Mouse (Mus musculus) adrenal gland, postnatal 25 days (tissue): Measurements from ENCODE around the gene Saysd1. TPM values are rescaled to one million over a fixed set of nuclear protein-coding genes. Genes with fewer than 3 reads are reported as not detected.

Experiments
- DNase-seq: peaks from one replicate; pipeline ENCODE4 v3.0.0; 2021; ENCODE audit warnings: mixed read lengths
- long read RNA-seq: library from polyadenylated mRNA; stranded (forward); transcript quantifications from one replicate; pipeline ENCODE4 v2.0.0, GENCODE M21; 2021
- total RNA-seq: library from RNA; stranded (reverse); gene quantifications from 2 replicates; pipeline ENCODE4 v1.2.3, GENCODE M21; 2021

Gene Saysd1
- total RNA-seq, result 8.2 and 9.0 TPM in 2 replicates
- long read RNA-seq, transcript Saysd1-201 (2 exons, 2,315 nt), result major isoform, 23 of 29 reads
- long read RNA-seq, partial matches to known transcripts, result 0 of 29 reads
- long read RNA-seq, other reads (novel, unspliced or antisense), result 6 of 29 reads

DNA sequence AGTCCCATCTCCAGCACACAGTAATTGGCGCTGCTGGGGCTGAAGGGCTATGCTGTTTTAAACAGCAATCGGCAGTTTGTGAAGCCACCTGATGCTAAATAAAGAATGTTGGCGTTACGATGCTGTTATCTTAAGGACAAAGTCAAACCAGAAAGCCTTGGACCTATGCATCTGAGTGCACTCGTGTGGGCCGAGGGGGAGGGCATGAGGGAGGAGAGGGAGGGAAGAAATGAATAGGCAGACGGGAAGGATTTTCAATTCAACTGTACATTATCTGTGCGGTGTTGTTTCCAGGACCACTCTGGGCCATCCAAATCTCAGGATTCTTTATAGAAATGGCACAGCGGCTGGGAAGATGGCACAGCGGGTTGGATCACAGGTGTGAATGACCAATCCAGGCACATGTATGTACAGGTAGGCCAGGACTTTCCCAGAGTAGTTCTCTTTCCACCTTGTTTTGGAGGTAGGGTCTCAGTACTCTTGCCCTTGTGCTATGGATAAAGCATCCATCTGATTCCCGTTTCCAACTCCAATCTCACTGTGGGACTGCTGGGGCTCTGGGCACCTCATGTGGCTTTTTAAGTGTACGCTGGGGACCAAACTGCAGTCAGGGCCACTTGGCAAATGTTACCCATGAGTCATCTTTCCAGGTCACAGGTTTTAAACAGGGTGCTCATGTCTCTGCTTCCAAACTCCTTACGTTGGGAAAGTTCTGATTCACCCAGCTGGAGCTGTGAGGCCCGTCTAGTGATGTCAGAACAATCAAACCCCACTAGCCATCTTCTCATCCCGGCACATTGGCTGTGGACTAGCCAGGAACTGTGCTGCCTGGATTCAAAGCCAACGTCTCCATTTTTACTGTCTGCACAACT, at the start of gene Saysd1:
Gene Saysd1 (minus strand): TSS at position 51 of the 872 bp plus-strand sequence.
- DNase-seq, result no peak

DNA sequence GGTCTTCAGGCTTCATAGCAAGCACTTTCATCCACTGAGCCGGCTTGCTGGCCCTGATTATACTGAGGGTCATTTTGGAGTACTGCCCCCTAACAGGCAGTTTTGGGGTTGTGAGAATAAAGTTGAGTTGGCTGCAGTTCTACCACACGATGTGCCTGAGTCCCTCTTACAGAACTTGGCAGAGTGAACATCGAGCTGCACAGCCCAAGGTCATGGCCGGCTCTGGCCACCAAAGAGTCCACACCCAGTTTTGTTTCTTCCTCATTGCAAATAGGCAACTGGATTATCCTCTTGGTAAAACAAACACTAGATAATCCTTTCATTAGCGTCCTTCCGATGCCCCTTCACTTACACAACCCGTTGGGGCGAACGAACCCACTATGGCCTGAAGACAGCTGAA, 47.1 kb upstream of the Saysd1 start:
- peak; percentile 38 for DNase-seq

DNA sequence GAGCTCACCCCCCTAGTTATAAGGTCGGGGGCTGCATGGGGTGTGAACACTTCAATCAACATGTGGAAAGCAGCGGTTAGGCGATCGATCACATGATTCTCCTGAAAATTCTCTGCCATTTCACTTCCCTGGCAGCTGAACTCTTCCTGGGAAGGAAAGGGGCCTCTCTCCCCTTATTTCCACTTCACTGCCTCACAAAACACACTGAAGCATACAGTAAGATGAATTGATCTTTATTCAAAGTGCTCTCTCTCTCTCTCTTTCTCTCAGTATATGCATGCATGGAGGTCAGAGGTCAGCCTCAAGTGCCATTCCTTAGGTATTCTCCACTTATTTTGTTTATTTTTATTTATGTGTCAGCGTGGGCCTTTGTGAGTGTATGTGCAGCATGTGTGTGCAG, 45.4 kb upstream of the Saysd1 start:
- no peak for DNase-seq

DNA sequence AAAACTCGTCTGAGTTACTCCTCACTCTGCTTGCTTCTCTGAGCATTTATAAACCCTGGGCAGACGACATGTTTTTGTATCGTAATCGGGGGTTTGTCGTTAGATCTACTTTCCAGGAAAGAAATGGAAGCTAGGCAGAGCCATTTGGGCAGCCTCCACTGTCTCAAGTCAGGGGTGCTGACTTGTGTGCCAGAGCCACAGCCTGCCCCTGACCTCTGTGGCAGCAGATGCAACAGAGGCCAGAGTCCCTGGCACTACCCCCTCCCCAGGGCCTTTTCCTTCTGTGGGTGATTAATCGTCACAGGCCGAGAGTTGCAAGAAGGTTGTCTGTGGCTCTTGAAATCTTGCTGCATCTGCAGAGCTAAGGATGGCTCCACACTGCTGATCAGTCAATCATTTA, 44.3 kb upstream of the Saysd1 start:
- no peak for DNase-seq

DNA sequence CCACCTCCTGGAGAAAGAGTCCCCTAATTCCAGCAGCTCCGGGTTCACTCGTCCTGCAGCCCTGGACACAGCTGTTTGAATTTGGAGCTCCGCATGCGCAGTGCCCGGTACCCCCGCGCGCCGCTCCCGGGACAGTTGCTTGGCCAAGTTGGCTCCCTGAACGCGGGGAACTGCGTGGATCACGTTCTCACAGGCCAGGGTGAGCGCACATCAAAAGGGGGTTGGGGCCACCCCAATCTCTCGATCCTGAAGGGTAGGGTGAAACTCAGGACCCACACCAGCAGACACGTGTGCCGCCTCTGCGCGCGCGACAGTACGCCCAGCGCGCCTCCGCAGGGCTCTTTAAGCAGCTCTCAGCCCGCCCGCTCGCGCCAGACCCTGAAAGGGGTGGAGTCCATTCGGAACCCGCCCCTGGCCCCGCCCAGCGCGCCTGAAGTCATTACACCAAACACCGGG, 43.2 kb upstream of the Saysd1 start, which contains the start of gene Kcnk5:
Gene Kcnk5 (minus strand): TSS at position 344 of the 456 bp plus-strand sequence.
- DNase-seq, result peak; percentile 93

DNA sequence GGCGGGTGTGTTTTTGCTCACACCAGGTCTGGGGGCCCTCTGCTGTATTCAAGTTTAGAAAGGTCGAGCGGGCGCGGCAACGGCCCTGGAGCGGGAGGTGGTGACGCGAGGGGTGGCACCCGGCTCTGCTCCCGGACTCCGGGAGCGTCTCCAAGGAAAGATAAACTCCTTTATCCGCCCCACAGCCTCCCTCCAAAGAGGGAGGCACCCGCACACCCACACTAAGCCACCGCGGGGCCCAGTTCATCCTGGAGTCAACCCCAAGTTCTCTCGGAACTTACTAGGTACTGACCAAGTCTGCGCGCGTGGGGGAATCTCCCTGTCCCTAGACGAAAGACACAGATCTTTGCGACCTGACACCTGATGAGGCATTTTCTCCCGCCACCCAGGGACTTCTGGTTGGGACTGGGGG, 42.4 kb upstream of the Saysd1 start:
- peak; percentile 56 for DNase-seq

DNA sequence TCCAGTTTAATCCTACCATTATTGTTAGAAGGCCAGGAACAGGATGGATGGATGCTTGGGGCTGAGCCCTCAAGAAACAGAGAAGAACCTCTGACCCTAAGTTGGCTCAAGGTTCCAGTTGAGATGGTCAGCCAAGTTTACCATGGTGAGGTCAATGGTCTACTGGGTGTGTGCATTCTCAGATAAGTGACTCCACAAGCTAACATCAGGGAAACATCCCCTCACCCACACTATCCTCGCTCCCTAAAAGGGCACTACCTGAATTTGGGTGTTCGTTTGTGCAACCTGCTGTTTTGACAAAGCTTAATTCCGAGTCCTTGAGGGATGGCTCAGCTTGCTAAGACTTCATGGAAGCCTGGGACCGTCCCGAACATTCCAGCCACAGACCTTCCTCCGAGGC, 42.0 kb upstream of the Saysd1 start:
- DNase-seq, result no peak

DNA sequence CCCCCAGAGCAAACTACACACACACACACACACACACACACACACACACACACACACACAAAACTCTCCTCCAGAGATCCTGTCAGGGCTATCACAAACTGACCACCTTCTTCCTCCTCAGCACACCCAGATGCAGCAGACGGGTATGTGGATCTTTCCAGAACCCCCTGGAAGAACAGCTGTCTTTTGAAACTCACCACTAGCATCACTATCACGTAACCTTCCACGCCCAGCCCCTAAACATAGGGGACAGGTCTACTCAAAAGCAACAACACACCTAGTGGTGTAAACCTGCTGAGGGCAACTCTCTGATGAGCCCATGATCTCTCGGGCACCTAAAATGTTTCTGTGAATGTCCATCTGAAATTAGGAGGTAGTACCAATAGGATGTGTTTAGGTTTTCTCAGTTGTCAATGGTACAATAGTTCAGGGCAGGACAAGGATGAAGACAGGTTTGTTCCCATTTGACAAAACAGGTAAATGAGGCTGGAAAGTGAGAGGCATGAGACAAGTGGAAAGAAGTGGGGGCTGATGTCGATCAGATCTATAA, 41.5 kb upstream of the Saysd1 start:
- DNase-seq, result no peak

DNA sequence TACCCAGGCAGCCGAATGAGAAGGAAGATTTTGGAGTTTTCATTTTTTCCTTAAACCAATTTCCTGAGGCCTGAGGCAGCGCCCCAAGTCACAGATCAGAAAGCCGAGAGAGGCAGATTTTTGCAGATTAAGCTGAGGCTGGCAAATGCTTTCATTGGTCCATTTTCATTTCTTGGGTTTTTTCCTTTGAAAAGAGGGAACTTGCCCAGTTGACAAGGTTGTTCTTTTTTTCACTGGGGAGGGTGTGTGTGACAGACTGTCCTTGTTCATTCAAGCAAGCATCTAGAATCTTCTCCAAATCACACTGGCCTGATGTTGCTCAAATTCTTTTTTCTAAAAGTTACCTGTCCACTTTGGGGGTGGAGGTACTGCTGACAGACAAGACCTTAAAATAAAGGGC, 40.7 kb upstream of the Saysd1 start:
- DNase-seq, result no peak

DNA sequence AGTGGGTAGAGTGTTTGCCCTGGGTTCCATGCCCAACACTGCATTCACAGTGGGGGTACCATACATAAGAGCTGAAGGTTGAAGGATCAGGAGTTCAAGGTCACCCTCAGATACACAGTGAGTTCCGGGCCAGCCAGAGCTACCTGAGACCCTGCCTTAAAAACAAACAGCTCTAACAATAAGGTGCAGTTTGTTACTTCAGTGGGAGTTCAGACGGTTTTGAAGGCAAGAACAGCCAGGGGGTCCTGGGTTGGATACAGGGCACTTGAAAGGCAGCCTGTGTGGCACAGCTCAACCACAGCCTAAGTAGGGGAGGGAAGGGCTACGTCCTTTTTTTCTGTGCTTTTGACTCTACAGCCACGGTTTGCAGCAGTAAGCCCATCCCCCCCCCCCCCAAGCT, 40.3 kb upstream of the Saysd1 start:
- no peak for DNase-seq

DNA sequence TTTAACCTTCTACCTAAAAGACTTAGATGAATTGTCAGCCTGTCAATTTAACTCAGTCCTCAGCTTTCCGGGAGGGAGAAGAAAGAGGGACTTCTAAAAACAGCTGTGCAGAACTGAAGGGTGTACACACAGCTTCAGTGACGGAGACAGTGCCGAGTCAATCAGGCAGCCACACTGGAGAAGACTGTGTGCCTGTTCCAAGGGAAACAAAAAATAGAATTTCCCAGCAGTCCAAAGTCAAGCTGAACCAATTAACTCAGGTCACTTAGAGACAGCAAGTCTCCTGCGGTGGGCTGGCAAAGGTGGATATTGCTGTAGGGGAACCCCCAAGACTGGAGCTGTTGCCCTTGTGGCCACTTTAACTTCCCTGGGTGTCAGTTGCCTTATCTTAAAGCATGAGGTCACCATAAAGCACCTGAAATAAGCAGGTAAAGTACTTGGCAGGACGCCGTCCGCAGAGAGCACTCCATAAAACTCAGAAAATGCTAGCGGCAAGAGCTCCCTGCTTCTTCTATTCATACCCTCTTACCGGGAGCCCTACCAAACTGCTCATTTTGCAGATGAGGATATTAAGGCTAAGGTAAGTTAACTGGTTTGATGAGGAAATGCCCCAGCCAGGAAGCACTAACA, 39.3 kb upstream of the Saysd1 start:
- DNase-seq, result no peak

DNA sequence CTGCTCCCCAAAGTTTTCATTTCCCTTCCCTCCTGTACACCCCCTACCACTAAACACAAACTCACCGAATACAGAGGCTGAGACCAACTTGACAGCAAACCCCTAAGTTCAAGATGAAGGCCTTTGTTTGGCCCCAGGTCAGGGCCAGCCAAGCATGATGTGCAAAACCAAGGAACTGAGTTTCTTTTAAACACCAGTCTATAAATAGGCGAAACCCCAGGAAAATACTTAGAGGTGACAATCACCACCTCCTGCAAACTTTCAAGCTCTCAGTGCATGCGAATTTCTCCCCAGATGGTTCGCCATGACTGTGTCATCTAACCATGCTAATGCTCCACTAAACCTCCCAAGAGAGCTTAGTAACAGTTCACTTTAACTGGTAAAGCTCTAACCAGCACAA, 37.4 kb upstream of the Saysd1 start:
- no peak for DNase-seq

DNA sequence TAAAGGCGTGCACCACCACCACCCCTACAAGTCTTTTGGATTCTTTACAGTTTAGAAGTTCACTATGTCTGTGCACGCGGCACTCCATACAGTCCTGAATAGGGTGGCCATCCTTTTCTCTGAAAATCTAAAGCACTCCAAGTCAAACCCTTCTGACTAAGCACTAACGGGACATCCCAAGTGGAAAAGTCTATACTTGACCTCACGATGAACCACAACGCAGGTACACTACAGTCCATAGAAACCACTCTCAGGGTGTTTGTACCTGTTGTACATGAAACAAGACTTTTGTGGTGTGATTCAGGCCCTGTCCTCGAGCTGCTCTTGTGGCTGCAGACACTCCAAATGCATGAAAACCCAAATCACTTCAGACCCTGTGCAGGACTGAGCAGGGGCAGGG, 36.8 kb upstream of the Saysd1 start:
- DNase-seq, result no peak

DNA sequence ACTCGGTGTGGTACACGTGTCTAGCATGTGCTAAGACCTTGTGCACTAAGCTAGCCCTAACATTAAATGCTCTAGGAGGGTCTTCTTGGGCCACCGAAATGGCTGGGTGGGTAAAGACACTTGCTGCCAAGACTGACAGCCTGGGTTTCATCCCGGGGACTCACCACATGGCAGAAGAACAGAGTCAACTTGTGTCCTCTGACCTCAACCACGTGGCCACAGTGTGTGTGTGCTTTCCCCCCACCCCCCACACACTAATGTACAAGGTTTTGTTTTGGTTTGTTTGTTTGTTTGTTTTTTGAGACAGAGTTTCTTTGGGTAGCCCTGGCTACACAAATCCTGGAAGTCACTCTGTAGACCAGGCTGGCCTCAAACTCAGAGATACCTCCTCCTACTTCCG, 36.4 kb upstream of the Saysd1 start:
- DNase-seq, result no peak

DNA sequence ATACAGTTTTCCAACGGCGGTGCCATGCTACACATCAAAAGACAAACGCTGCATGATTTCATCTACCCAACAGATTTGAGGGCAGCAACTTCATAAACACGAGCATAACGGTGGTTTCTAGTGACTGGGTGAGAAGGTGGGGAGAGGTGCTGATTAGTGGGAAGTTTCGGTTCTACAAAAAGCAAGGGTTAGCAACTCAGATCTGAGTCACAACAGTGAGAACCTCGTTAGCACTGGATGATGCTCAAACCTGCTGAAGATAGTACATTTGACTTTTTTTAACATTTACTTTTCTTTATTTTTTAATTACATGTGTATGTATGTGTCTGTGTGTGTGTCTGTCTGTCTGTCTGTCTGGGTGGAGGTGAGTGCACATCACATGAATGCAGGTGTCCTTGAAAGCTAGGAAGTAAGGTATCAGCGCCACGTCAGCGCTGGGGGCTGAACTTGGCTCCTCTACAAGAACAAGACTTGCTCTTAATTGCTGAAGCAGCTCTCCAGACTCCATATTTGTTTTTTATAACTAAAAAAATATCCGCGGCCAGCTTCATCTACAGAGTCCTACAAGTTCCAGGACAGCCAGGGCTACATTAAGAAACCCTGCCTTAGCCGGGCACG, 35.6 kb upstream of the Saysd1 start:
- DNase-seq, result no peak

DNA sequence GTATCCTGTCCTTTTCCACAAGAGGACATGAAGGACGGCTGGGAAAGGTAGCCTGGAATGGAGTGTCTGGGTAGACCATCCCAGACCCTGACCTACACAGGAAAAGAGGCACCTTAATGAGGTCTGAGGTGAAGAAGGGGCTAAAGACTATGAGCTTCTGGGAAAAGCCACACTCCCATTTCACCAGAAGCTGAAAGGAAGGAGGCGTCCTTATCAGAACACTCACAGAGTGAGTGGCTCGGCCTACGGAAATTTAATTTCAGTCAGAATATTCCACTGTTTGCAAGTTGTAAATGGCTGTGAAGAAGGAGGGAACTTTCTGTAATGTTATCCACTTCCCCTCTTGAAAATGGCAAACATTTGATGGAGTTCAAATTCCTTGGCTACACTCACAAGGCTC, 34.6 kb upstream of the Saysd1 start:
- DNase-seq, result no peak

DNA sequence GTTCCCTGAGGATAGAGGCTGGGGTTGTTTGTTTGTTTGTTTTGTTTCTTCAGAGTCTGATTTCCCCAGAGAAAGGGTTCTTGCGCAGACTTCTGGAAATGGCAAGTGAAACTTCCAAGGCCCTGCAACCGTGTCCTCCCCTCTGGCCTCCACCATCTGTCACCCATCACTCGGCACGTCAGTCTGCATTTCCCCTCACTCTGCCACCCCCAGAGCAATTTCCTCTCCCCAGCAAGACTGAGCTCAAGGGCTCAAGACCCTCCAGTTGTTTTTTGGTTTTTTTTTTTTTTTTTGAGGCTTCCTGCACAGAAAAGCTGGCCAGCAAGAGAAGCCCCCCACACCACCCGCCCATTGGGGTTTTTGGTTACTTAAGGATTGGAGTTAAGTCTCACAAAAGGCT, 34.2 kb upstream of the Saysd1 start:
- DNase-seq, result no peak

DNA sequence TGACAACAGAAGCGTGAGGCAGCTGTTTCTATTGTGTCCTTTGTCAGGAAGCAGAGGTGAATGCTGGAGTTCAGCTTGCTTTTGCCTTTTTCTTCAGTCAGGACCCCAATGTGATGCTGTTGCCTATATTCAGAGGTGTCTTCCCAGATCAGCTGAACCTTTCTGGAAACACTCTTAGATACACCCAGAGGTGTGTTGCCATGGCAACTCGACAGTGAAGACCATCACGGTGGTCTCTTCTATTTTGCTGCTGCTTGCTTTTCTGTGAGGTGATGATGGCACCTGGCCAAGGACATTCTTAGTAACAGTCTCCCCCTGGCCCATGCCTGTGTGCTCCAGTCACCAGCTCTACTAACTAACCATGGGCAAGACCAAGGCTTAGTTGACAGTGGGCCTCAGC, 33.5 kb upstream of the Saysd1 start:
- DNase-seq, result no peak

DNA sequence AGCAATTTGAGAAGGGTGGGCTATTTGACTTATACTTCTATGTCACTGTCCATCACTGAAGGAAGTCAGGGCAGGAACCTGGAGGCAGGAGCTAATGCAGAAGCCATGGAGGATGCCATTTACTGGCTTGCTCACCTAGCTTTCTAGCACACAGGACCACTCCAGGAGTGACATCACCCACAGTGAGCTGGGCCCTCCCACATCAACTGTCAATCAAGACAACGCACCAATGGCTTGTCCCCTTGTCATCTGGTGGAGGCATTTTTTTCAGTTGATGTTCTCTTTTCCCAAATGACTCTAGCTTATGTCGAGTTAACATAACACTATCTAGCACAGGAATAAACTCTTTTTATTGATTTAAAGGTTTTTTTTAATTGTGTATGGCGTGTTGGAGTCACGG, 30.9 kb upstream of the Saysd1 start:
- DNase-seq, result no peak

DNA sequence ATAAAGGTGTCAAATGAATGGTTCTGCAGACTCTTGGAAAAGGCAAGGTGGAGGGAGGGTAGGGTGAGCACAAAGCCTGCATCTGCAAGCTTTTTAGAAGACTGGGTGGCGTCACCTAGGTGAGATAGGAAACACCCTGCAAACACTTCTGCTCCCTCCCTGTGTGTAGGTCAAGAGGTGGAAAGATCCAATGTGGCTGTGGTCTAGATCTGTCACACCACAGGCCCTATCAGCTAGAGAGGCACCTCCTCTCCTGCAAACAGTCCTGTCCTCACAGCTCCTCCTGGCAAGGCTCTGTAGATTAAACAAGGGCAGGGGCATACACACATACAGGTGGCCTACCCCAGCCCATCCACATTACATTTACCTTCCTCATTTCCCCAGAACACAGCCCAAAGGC, 30.1 kb upstream of the Saysd1 start:
- no peak for DNase-seq

DNA sequence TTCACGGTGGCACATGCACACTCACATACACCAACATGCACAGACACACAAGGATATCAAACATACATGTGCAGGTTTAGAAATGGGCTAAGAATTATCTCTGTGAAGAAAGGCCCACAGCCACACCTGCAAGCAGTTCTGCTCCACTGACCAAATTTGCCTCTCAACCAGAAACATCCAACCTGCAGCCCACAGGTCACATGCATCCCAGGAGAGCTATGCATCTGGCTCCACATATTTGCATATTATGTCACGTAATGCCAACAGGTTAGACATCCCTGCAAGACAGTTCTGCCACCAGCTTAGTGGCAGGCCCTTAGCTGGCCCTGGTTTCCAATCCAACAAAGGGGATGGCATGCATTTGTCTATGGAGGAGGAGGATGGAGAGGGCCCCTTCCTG, 29.7 kb upstream of the Saysd1 start:
- DNase-seq, result no peak

DNA sequence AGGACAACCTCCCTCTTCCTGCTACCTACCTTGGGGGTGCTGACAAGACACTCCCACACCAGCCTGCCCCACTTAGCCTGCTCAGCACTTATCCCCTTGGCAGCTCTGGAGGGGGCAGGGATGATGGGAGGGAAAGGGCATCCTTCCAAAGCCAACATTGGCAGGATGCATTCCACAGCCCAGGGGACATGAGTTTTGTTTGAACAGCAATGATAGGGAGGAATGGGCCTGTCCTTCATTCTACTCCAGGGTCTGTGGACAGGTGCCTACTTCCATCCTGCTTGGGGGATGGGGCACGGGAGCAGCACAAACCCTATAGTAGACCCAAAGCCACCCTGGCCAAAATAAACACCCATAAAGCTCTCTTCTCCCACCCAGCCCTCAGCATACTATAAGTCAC, 27.1 kb upstream of the Saysd1 start:
- no peak for DNase-seq

DNA sequence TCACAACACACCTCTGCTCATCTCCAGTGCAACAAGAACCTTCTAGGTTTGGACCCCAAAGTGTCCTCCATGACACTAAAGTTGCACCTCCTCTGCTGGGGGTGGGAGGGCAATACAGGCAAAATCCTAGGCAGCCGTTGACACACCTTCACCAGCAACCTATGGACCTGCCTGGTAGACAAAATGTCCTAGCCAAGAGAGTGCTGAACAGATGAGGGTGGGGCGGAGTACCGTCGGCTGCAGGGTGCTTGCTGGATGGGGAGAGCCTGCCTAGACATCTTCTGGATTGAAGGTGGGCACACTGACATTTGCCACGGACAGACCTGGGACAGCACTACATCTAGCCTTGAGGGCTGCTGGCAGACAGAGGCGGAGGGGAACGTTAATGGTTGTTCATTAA, 26.1 kb upstream of the Saysd1 start:
- no peak for DNase-seq
